In genomic region chr8:46010306-46010705, GRCm38 (mm10) we compare ENCODE assay signal across 9 mouse cellular contexts. TPM values are rescaled to one million over a fixed set of nuclear protein-coding genes. Genes with fewer than 3 reads are reported as not detected.
DNase-seq lines count a peak whose midpoint lies in the region; ATAC-seq and TF ChIP-seq lines count a peak whose summit lies in the region.
"Had no signal": no experiment of that assay in that cellular context is flagged by ENCODE, and none has a peak within 500 bp of the region (broad histone marks: within the 10 kb centered on the region; RNA-seq: fewer than 3 reads in every experiment).

No protein-coding gene starts in this region.

- H3K4me2 ChIP-seq in kidney, postnatal 0 days (ENCODE audit: low read length) = peak overlapping the region; percentile 41
- H3K4me2 ChIP-seq in midbrain, postnatal 0 days (ENCODE audit: low read depth, low read length, poor library complexity, severe bottlenecking) = peak overlapping the region; percentile 37

- peak overlapping the region; percentile 33; the same call in 1 of the 2 replicates for H3K4me3 ChIP-seq in forebrain, embryonic 10.5 days
- no peak overlapping the region for H3K4me3 ChIP-seq in kidney, postnatal 0 days (replicated peaks; ENCODE audit: low read depth, low read length)
- H3K4me3 ChIP-seq in midbrain, postnatal 0 days (ENCODE audit: low read depth, low read length) = 0 out of 2 replicates have a peak overlapping the region, but pooled peaks have one; percentile 8

- no peak overlapping the region for H3K27ac ChIP-seq in forebrain, embryonic 10.5 days
- H3K27ac ChIP-seq in kidney, postnatal 0 days = peak overlapping the region; percentile 54; the same call in 1 of the 2 replicates
- no peak overlapping the region for H3K27ac ChIP-seq in midbrain, postnatal 0 days (ENCODE audit: low read depth, low read length)

- ATAC-seq in kidney, postnatal 0 days (replicated peaks; ENCODE audit: low FRiP score, low read depth) = peak; percentile 68
- peak; percentile 54; the same call in 1 of the 2 replicates for ATAC-seq in midbrain, postnatal 0 days (ENCODE audit: low FRiP score)

- no peaks in the 10 kb centered on the region for H3K36me3 ChIP-seq in forebrain, embryonic 10.5 days (replicated peaks)
- H3K36me3 ChIP-seq in kidney, postnatal 0 days (ENCODE audit: insufficient read depth, low read length) = no peaks in the 10 kb centered on the region
- no peaks in the 10 kb centered on the region for H3K36me3 ChIP-seq in midbrain, postnatal 0 days (ENCODE audit: insufficient read depth, low read length)

- WGBS in forebrain, embryonic 10.5 days = 49% methylated on average over 2 of the region's 2 CpGs
- 59% methylated on average over 2 of the region's 2 CpGs for WGBS in kidney, postnatal 0 days
- 48% methylated on average over 2 of the region's 2 CpGs for WGBS in midbrain, postnatal 0 days

- peaks cover 11% of the 10 kb centered on the region for H3K4me1 ChIP-seq in forebrain, embryonic 10.5 days
- H3K4me1 ChIP-seq in kidney, postnatal 0 days (replicated peaks; ENCODE audit: insufficient read depth, low read length) = no peaks in the 10 kb centered on the region
- H3K4me1 ChIP-seq in midbrain, postnatal 0 days (ENCODE audit: insufficient read depth, low read length) = no peaks in the 10 kb centered on the region

- no peak overlapping the region for H3K9ac ChIP-seq in kidney, postnatal 0 days (ENCODE audit: low read depth, low read length)
- H3K9ac ChIP-seq in midbrain, postnatal 0 days (replicated peaks; ENCODE audit: low read length, poor library complexity, severe bottlenecking) = no peak overlapping the region

- no peaks in the 10 kb centered on the region; the same call in 1 of the 2 replicates for H3K27me3 ChIP-seq in forebrain, embryonic 10.5 days (ENCODE audit: poor library complexity, severe bottlenecking)
- H3K27me3 ChIP-seq in kidney, postnatal 0 days (ENCODE audit: insufficient read depth, low read length) = no peaks in the 10 kb centered on the region
- H3K27me3 ChIP-seq in midbrain, postnatal 0 days (ENCODE audit: insufficient read depth, low read length) = no peaks in the 10 kb centered on the region
- H3K27me3 ChIP-seq: Patski had no signal

- no peak for TF ChIP-seq CTCF in kidney, postnatal 0 days (IDR thresholded peaks at IDR 0.05; ENCODE audit: low read depth)
- no peak for TF ChIP-seq CTCF in midbrain, postnatal 0 days (IDR thresholded peaks at IDR 0.05)

- no peaks in the 10 kb centered on the region for H3K9me3 ChIP-seq in forebrain, embryonic 10.5 days
- H3K9me3 ChIP-seq in kidney, postnatal 0 days (replicated peaks; ENCODE audit: low read length) = no peaks in the 10 kb centered on the region
- no peaks in the 10 kb centered on the region for H3K9me3 ChIP-seq in midbrain, postnatal 0 days (ENCODE audit: low read length)

- peak; percentile 27 for DNase-seq in kidney, adult 9 months
- DNase-seq in kidney, postnatal 25 days = no peak
- no peak for DNase-seq in forebrain, embryonic 10.5 days (ENCODE audit: extremely low spot score, low spot score)
- peak; percentile 50 for DNase-seq in kidney, postnatal 0 days (ENCODE audit: low spot score)
- peak; percentile 39 for DNase-seq in midbrain, postnatal 0 days (ENCODE audit: low spot score)
- no peak for DNase-seq in adrenal gland, postnatal 14 days
- no peak for DNase-seq in right cerebral cortex, adult 2 months (ENCODE audit: low spot score in 2 of 2)
- no peak for DNase-seq in adrenal gland, postnatal 10 days

RNA-seq across cellular contexts. Expression of gene Ankrd37, which starts 4.8 kb away (rescaled TPM):
- polyA plus RNA-seq in forebrain, embryonic 10.5 days (2016; fragmentation: Nextera tagmentation; extraction: Ambion mirVana) = 15.2 and 17.8 TPM in 2 replicates
- 15.9 and 17.4 TPM in 2 replicates for polyA plus RNA-seq in kidney, postnatal 0 days (2015; fragmentation: Nextera tagmentation; extraction: Ambion mirVana)
- total RNA-seq in midbrain, postnatal 0 days (2014; rRNA removed) = 4.3 and 13.8 TPM in 2 replicates
- polyA plus RNA-seq in midbrain, postnatal 0 days (2015; fragmentation: Nextera tagmentation; extraction: Ambion mirVana) = 13.4 and 15.4 TPM in 2 replicates
- 3.5 and 4.8 TPM in 2 replicates for total RNA-seq in adrenal gland, postnatal 14 days (2021)
- 1 to 10 TPM; 1.7 to 5.3 TPM for total RNA-seq in adrenal gland, postnatal 10 days (2021)

RNA-seq across cellular contexts. Expression of gene Lrp2bp, which starts 11.2 kb away (rescaled TPM):
- 0.17 and 0.42 TPM in 2 replicates for polyA plus RNA-seq in forebrain, embryonic 10.5 days (2016; fragmentation: Nextera tagmentation; extraction: Ambion mirVana)
- 0.45 and 0.66 TPM in 2 replicates for polyA plus RNA-seq in kidney, postnatal 0 days (2015; fragmentation: Nextera tagmentation; extraction: Ambion mirVana)
- total RNA-seq in midbrain, postnatal 0 days (2014; rRNA removed) = 0.27 and 1.0 TPM in 2 replicates
- 0.17 and 0.35 TPM in 2 replicates for polyA plus RNA-seq in midbrain, postnatal 0 days (2015; fragmentation: Nextera tagmentation; extraction: Ambion mirVana)
- 0.26 TPM in 2 replicates for total RNA-seq in adrenal gland, postnatal 14 days (2021)
- under 1 TPM; 0.09 to 0.24 TPM for total RNA-seq in adrenal gland, postnatal 10 days (2021)

RNA-seq across cellular contexts. Expression of gene Ufsp2, which starts 35.0 kb away (rescaled TPM):
- polyA plus RNA-seq in forebrain, embryonic 10.5 days (2016; fragmentation: Nextera tagmentation; extraction: Ambion mirVana) = 58.5 and 64.4 TPM in 2 replicates
- polyA plus RNA-seq in kidney, postnatal 0 days (2015; fragmentation: Nextera tagmentation; extraction: Ambion mirVana) = 80.5 and 84.2 TPM in 2 replicates
- 26.9 and 44.6 TPM in 2 replicates for total RNA-seq in midbrain, postnatal 0 days (2014; rRNA removed)
- 51.9 and 56.9 TPM in 2 replicates for polyA plus RNA-seq in midbrain, postnatal 0 days (2015; fragmentation: Nextera tagmentation; extraction: Ambion mirVana)
- total RNA-seq in adrenal gland, postnatal 14 days (2021) = 49.5 and 52.1 TPM in 2 replicates
- 10 to 100 TPM; 50.9 to 52.5 TPM for total RNA-seq in adrenal gland, postnatal 10 days (2021)

RNA-seq across cellular contexts. Expression of gene 1700029J07Rik, which starts 35.3 kb away (rescaled TPM):
- polyA plus RNA-seq in forebrain, embryonic 10.5 days (2016; fragmentation: Nextera tagmentation; extraction: Ambion mirVana) = 3.7 and 4.2 TPM in 2 replicates
- polyA plus RNA-seq in kidney, postnatal 0 days (2015; fragmentation: Nextera tagmentation; extraction: Ambion mirVana) = 3.3 and 3.4 TPM in 2 replicates
- total RNA-seq in midbrain, postnatal 0 days (2014; rRNA removed) = 1.9 and 3.4 TPM in 2 replicates
- 3.9 and 5.1 TPM in 2 replicates for polyA plus RNA-seq in midbrain, postnatal 0 days (2015; fragmentation: Nextera tagmentation; extraction: Ambion mirVana)
- total RNA-seq in adrenal gland, postnatal 14 days (2021) = 1.1 and 1.2 TPM in 2 replicates
- total RNA-seq in adrenal gland, postnatal 10 days (2021) = 1 to 10 TPM; 1.0 to 2.5 TPM

Comparison
In these comparisons a context has a peak if more than half of its experiments do, and no peak if none do; other contexts are left out.
1. DNase-seq: peak in kidney, adult 9 months (single experiment), kidney, postnatal 0 days (single experiment) and midbrain, postnatal 0 days (single experiment); none in kidney, postnatal 25 days (0 of 2), forebrain, embryonic 10.5 days (single experiment), adrenal gland, postnatal 14 days (single experiment), right cerebral cortex, adult 2 months (0 of 2) and adrenal gland, postnatal 10 days (single experiment).